Mouse (Mus musculus): ENCODE measurements around the gene Mrpl53.

- TF ChIP-seq CTCF (conservative IDR thresholded peaks at IDR 0.05; ENCODE audit: low read length) (no peak), POU5F1 (IDR thresholded peaks at IDR 0.05; ENCODE audit: borderline replicate concordance, low read length) (no peak)
Measured at GRCm38 (mm10) chr6:83122961-83123360, 14.1 kb downstream of the Mrpl53 start.
